Mouse (Mus musculus): ENCODE measurements around the gene Psd4. TPM values are rescaled to one million over a fixed set of nuclear protein-coding genes. Genes with fewer than 3 reads are reported as not detected.

The Psd4 gene
- 1.1 and 4.6 TPM in 2 replicates for polyA plus RNA-seq (2014; fragmentation: Nextera tagmentation; extraction: Ambion mirVana)

DNA sequence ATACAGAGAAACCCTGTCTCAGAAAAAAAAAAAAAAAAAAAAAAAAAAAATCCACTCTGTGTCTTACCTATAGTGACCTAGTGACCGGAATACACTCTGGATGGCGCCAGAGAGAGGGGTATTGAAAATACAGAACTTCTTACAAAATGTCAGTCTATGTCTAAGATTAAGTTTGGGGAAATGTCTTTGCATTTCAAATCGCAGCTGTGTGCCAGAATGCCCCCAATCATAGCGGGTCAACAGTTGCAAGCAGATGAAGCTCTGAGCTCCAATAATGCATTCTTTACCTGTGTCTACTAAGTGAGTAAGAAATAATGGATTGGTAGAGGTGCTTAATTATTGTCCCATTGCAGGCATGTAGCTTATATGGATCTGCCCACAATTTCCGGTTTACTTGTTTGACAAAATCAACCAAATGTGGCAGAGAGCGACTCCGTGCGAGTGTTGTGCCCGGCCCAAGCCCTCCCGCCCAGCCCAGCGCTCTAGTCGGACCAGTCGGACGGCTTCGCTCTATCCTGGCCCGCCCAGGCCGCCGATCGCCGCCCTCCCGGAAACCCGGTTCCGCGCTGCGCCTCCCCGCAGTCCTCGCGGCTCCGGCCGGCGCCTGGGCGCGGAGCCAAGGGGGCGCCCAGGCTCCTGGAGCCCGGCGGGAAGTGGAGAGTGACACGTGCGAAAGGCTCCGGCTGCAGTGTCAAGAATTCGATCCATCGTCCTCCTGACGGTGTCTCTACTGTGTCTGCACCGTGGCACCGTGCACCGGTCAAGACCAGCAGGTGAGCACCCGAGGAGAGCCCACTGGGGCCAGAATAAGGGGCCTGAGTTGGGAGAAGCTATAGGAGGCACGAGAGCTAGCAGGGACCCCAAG is at the start of gene Psd4:
Gene Psd4 (plus strand): TSS at position 551 of the 865 bp plus-strand sequence.
- no peaks in the 10 kb centered on the region for H3K27me3 ChIP-seq (ENCODE audit: control insufficient read depth, insufficient read depth, low read length)
- no peaks in the 10 kb centered on the region for H3K36me3 ChIP-seq (ENCODE audit: control insufficient read depth, insufficient read depth, low read length)
- H3K27ac ChIP-seq (ENCODE audit: low read depth, low read length): no peak within 1 kb of the TSS; the same call in 1 of the 2 replicates
- peak within 1 kb of the TSS; percentile 34 for H3K4me3 ChIP-seq (ENCODE audit: low read length)
- H3K4me2 ChIP-seq (replicated peaks; ENCODE audit: low read depth, low read length): peak within 1 kb of the TSS; percentile 68
- WGBS: 4% methylated on average over 47 of the region's 47 CpGs
- no peaks in the 10 kb centered on the region for H3K9me3 ChIP-seq (ENCODE audit: control insufficient read depth, low read length)
- peak within 1 kb of the TSS; percentile 47 for H3K9ac ChIP-seq (ENCODE audit: low read depth, low read length)
- peak; percentile 95 for ATAC-seq (ENCODE audit: low FRiP score, low TSS enrichment)
- H3K4me1 ChIP-seq (ENCODE audit: control insufficient read depth, insufficient read depth, low read length): 0 out of 2 replicates have a peak, but pooled peaks cover 5% of the 10 kb centered on the region

DNA sequence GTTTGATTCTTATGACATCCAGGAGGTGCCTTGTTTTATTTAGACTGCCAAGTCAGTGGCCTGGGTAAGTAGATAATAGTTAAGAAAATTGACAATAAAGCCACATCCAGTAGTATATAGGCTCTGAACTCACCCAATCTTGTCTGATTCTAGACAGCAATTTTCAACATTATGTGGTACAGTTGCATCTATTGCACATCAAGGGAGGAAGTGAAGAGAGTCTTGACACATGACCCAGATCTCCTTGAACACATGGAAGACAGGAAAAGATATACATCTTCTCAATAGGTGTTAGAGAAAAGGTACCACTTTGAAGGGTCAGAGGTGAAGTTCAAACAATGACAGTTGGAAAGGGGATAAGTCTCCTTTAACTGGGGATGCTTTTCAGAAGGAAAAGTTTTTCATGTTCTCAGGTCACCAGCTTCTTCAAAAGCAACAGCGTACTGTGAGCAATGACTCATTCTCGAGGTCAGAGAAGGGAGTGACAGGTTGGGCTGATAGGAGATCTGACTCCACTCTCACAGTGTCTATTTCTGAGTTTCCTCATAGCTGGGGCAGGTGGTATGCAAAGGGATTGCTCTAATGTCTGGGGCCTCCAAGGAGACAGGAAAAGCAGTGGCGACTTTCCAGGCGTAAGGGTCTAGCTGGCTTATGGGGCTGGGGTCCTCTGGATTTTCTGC is 49.3 kb upstream of the Psd4 start:
- H3K4me2 ChIP-seq (replicated peaks; ENCODE audit: low read depth, low read length): no peak overlapping the region
- ATAC-seq (ENCODE audit: low FRiP score, low TSS enrichment): no peak
- H3K36me3 ChIP-seq (ENCODE audit: control insufficient read depth, insufficient read depth, low read length): no peaks in the 10 kb centered on the region
- 80% methylated on average over 4 of the region's 4 CpGs for WGBS
- no peaks in the 10 kb centered on the region for H3K9me3 ChIP-seq (ENCODE audit: control insufficient read depth, low read length)
- no peak overlapping the region for H3K9ac ChIP-seq (ENCODE audit: low read depth, low read length)
- H3K27ac ChIP-seq (ENCODE audit: low read depth, low read length): no peak overlapping the region
- H3K4me1 ChIP-seq (ENCODE audit: control insufficient read depth, insufficient read depth, low read length): no peaks in the 10 kb centered on the region
- no peaks in the 10 kb centered on the region for H3K27me3 ChIP-seq (ENCODE audit: control insufficient read depth, insufficient read depth, low read length)
- H3K4me3 ChIP-seq (ENCODE audit: low read length): no peak overlapping the region

DNA sequence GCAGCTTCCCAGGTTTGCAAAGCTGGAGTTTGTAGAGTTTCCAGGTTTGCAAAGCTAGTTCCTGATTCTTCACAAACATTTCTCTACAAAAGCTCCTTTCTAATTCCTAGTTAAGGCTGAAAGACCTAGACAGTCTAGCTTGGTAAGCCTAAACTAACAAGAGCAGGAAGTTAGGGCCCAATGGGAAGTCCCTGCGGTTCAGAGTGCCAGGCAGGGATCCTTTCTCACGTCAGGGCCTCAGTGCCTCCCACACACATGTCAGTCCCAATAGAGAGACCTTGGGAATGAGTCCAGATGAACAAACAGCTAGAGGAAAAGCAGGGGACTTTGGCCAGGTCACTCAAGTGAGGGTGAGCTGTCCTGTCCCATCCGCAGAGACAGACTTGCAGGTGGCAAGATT is 32.0 kb upstream of the Psd4 start:
- H3K27me3 ChIP-seq (ENCODE audit: control insufficient read depth, insufficient read depth, low read length): no peaks in the 10 kb centered on the region
- no peak overlapping the region for H3K27ac ChIP-seq (ENCODE audit: low read depth, low read length)
- WGBS: 24% methylated on average over 3 of the region's 3 CpGs
- no peaks in the 10 kb centered on the region for H3K9me3 ChIP-seq (ENCODE audit: control insufficient read depth, low read length)
- H3K4me2 ChIP-seq (replicated peaks; ENCODE audit: low read depth, low read length): no peak overlapping the region
- H3K9ac ChIP-seq (ENCODE audit: low read depth, low read length): no peak overlapping the region
- H3K4me3 ChIP-seq (ENCODE audit: low read length): no peak overlapping the region
- ATAC-seq (ENCODE audit: low FRiP score, low TSS enrichment): no peak
- no peaks in the 10 kb centered on the region for H3K36me3 ChIP-seq (ENCODE audit: control insufficient read depth, insufficient read depth, low read length)
- H3K4me1 ChIP-seq (ENCODE audit: control insufficient read depth, insufficient read depth, low read length): no peaks in the 10 kb centered on the region

DNA sequence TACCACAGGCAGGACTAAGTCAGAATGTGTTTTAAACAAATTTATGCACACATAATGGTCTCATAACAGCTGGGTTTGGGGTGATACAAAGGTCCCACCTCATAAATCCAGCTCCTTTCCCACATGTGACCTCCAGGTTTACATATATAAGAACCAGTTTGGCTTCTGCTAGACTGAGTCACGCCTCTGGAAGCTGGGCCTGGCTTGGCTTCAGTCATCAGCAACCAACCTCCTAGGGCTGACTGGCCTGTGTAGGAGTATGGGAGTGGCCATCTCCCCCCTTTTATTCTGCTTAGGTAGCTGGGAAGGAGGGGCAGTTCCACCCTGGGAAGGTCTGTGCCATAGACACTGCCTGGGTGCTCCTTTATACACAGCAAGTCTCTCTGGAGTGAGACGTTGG is 30.8 kb upstream of the Psd4 start, which contains the start of gene Il1rn:
Gene Il1rn (plus strand): TSS at position 309 of the 400 bp plus-strand sequence.
- Histone ChIP-seq H3K27ac (ENCODE audit: low read depth, low read length) (no peak within 1 kb of the TSS), H3K4me3 (ENCODE audit: low read length) (no peak within 1 kb of the TSS), H3K27me3 (ENCODE audit: control insufficient read depth, insufficient read depth, low read length) (no peaks in the 10 kb centered on the region), H3K9ac (ENCODE audit: low read depth, low read length) (no peak within 1 kb of the TSS), H3K4me2 (replicated peaks; ENCODE audit: low read depth, low read length) (no peak within 1 kb of the TSS), H3K36me3 (ENCODE audit: control insufficient read depth, insufficient read depth, low read length) (no peaks in the 10 kb centered on the region), H3K4me1 (ENCODE audit: control insufficient read depth, insufficient read depth, low read length) (no peaks in the 10 kb centered on the region), H3K9me3 (ENCODE audit: control insufficient read depth, low read length) (no peaks in the 10 kb centered on the region)
- no peak for ATAC-seq (ENCODE audit: low FRiP score, low TSS enrichment)
- WGBS: 55% methylated on average over 2 of the region's 2 CpGs

DNA sequence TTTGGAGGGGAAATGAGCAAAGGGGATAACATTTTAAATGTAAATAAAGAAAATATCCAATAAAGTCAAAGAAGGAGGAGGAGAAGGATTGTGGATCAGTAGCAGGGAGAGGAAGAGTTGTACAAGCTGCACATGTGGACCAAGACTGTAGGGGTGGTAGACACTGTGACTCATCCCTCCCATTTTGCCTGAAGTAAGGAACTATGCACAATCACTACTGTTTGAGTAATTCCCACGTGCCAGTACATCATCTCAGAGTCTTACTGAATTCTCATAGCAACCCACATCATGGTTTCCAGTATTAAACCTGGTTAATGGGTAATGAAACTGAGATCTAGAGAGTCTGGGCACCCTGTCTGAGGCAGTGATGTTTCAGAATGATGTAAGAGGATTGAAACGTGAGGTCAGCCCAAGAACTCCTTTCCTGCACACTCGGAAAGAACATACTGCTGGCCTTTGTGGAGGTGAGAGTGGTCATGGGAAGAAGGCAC is 25.9 kb upstream of the Psd4 start:
- no peak for ATAC-seq (ENCODE audit: low FRiP score, low TSS enrichment)
- Histone ChIP-seq H3K27ac (ENCODE audit: low read depth, low read length) (no peak overlapping the region), H3K27me3 (ENCODE audit: control insufficient read depth, insufficient read depth, low read length) (no peaks in the 10 kb centered on the region)

DNA sequence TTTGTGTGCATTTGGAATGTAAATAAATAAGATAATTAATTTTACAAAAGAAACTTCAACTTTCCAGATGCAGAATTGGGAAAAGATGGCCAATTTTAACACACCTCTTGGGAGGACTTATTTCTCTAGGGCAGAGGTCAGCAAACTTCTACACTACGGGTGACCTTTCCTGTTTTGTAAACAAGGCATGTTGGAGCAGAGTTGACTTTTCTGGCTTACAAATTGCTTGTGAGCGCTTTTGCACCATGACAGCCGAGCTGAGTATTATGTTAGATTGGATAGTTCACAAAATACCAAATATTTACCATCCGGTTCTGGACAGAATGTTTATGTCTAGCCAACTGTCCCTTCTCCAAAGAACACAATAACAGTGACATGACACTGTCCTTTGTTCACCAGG is 22.8 kb upstream of the Psd4 start:
- Histone ChIP-seq H3K36me3 (ENCODE audit: control insufficient read depth, insufficient read depth, low read length) (no peaks in the 10 kb centered on the region), H3K9ac (ENCODE audit: low read depth, low read length) (no peak overlapping the region), H3K9me3 (ENCODE audit: control insufficient read depth, low read length) (no peaks in the 10 kb centered on the region), H3K27ac (ENCODE audit: low read depth, low read length) (no peak overlapping the region), H3K27me3 (ENCODE audit: control insufficient read depth, insufficient read depth, low read length) (no peaks in the 10 kb centered on the region), H3K4me1 (ENCODE audit: control insufficient read depth, insufficient read depth, low read length) (no peaks in the 10 kb centered on the region), H3K4me2 (replicated peaks; ENCODE audit: low read depth, low read length) (no peak overlapping the region), H3K4me3 (ENCODE audit: low read length) (no peak overlapping the region)
- no peak for ATAC-seq (ENCODE audit: low FRiP score, low TSS enrichment)
- 65% methylated on average over 4 of the region's 4 CpGs for WGBS

More for the DNA sequence above, 25.9 kb upstream of the Psd4 start:
- Histone ChIP-seq H3K9ac (ENCODE audit: low read depth, low read length) (no peak overlapping the region), H3K4me1 (ENCODE audit: control insufficient read depth, insufficient read depth, low read length) (no peaks in the 10 kb centered on the region), H3K36me3 (ENCODE audit: control insufficient read depth, insufficient read depth, low read length) (no peaks in the 10 kb centered on the region), H3K9me3 (ENCODE audit: control insufficient read depth, low read length) (no peaks in the 10 kb centered on the region), H3K4me2 (replicated peaks; ENCODE audit: low read depth, low read length) (no peak overlapping the region), H3K4me3 (ENCODE audit: low read length) (no peak overlapping the region)
- 78% methylated on average over 3 of the region's 3 CpGs for WGBS

DNA sequence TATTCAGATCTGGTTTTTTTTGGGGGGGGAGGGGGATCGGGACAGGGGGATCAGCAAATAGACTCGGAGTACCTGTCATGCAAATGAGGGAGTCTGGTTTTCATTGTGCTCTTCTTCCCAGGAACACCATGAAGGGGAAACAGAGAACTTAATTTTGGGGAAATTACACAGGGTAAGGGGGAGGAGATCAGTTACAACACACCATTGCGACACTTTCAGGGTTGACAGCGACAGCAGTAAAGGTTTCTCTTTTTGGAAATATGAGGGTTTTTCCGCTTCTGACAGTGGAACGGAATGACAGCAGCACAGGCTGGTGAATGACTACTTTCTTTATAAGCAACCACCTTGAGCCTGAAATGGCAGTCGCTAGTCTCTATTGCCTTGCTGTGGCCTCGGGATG is 22.3 kb upstream of the Psd4 start:
- no peak overlapping the region for H3K27ac ChIP-seq (ENCODE audit: low read depth, low read length)
- H3K27me3 ChIP-seq (ENCODE audit: control insufficient read depth, insufficient read depth, low read length): no peaks in the 10 kb centered on the region
- H3K36me3 ChIP-seq (ENCODE audit: control insufficient read depth, insufficient read depth, low read length): no peaks in the 10 kb centered on the region
- H3K4me3 ChIP-seq (ENCODE audit: low read length): no peak overlapping the region
- H3K4me2 ChIP-seq (replicated peaks; ENCODE audit: low read depth, low read length): no peak overlapping the region
- ATAC-seq (ENCODE audit: low FRiP score, low TSS enrichment): no peak
- H3K9ac ChIP-seq (ENCODE audit: low read depth, low read length): no peak overlapping the region
- WGBS: 77% methylated on average over 8 of the region's 8 CpGs
- H3K9me3 ChIP-seq (ENCODE audit: control insufficient read depth, low read length): no peaks in the 10 kb centered on the region
- H3K4me1 ChIP-seq (ENCODE audit: control insufficient read depth, insufficient read depth, low read length): no peaks in the 10 kb centered on the region

DNA sequence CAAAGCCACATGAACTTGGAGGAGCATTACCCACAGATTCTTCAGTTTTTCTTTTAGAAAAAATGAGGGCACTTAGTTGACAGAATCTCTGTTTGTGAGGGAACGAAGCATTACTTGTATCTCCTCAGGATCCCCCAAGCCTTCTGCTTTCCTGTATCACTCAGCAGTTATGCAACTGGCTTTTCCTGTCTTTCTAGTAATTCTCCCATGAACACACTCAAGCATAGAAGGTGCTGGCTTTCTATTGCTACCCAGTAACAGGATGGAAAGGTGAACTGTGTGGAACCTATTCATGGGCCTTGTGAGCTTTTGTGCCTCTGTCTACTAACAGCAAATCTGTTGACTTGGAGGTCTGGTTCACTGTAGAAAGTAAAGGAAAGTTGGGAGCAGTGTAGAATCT is 19.5 kb upstream of the Psd4 start:
- H3K36me3 ChIP-seq (ENCODE audit: control insufficient read depth, insufficient read depth, low read length): no peaks in the 10 kb centered on the region
- no peak overlapping the region for H3K9ac ChIP-seq (ENCODE audit: low read depth, low read length)
- ATAC-seq (ENCODE audit: low FRiP score, low TSS enrichment): no peak
- no peaks in the 10 kb centered on the region for H3K9me3 ChIP-seq (ENCODE audit: control insufficient read depth, low read length)
- H3K27ac ChIP-seq (ENCODE audit: low read depth, low read length): no peak overlapping the region
- H3K4me3 ChIP-seq (ENCODE audit: low read length): no peak overlapping the region
- WGBS: 89% methylated on average over 1 of the region's 1 CpGs
- no peaks in the 10 kb centered on the region for H3K27me3 ChIP-seq (ENCODE audit: control insufficient read depth, insufficient read depth, low read length)
- H3K4me2 ChIP-seq (replicated peaks; ENCODE audit: low read depth, low read length): no peak overlapping the region
- H3K4me1 ChIP-seq (ENCODE audit: control insufficient read depth, insufficient read depth, low read length): no peaks in the 10 kb centered on the region

DNA sequence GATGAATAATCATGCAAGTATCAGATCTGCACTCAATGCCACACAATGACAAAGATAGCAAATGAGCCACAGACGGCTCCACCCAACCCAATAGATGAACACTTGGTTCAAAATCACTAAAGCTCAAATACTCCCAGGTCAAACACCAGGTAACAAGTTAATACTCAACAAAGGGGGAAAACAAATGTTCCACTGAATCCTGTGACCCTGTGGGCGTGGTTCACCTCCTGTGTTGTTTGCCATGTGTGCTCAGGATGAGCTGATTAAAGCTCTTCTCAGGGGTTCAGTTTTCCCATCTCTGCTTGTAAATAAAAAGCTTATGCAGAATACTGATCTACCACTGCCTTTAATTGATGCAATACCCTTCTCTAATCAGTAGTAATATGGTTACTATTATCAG is 16.2 kb upstream of the Psd4 start:
- no peak overlapping the region for H3K27ac ChIP-seq (ENCODE audit: low read depth, low read length)
- H3K27me3 ChIP-seq (ENCODE audit: control insufficient read depth, insufficient read depth, low read length): no peaks in the 10 kb centered on the region
- no peak overlapping the region for H3K4me3 ChIP-seq (ENCODE audit: low read length)
- no peaks in the 10 kb centered on the region for H3K36me3 ChIP-seq (ENCODE audit: control insufficient read depth, insufficient read depth, low read length)
- no peak overlapping the region for H3K9ac ChIP-seq (ENCODE audit: low read depth, low read length)
- H3K4me2 ChIP-seq (replicated peaks; ENCODE audit: low read depth, low read length): no peak overlapping the region
- 86% methylated on average over 2 of the region's 2 CpGs for WGBS
- no peaks in the 10 kb centered on the region for H3K4me1 ChIP-seq (ENCODE audit: control insufficient read depth, insufficient read depth, low read length)
- no peak for ATAC-seq (ENCODE audit: low FRiP score, low TSS enrichment)
- H3K9me3 ChIP-seq (ENCODE audit: control insufficient read depth, low read length): no peaks in the 10 kb centered on the region
